Mouse (Mus musculus) 3T3-L1 (cell line): Measurements from ENCODE around the gene Sestd1.

Source experiments
- DNase-seq: peaks from one replicate; pipeline ENCODE4 v3.0.0-alpha.2; 2015; ENCODE audit warnings: low read depth, low spot score

Sestd1 gene

DNA sequence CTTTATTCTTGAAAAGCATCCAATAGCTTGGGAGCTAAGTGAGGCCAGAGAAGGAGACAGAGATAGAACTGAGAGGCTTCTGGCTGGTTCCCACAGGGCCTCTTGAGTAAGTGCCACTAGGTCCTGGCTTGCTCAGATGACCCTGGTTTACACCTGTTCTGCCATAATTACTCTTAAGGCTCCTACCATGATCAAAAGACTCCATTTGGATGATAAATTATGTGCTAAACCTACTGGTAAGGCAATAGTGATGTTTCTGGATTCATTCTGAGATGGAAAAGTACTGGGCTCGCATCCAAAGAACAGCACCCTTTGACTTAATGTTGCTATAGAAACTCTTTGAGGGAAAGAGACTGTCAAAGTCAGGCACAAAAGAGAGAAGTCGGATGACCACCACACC is 106.1 kb downstream of the Sestd1 start:
- no peak for DNase-seq

DNA sequence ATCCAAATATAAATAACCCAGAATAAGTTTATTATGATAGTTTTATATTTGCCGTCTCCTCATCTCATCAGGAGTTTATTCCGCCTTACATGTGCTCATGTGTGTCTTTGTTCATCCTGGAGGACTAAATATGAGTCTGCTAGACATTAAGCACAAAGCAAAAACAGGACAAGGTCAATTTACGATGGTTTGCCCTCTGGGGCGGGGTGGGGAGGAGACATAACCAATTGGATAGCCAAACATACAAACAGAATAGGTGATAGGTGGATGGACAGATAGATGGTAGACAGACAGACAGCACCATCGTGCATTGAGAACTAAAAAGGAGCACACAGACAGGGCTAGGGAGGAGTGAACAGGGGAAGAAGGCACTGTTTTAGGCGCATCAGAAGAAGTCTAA is 106.6 kb downstream of the Sestd1 start:
- DNase-seq, result no peak

DNA sequence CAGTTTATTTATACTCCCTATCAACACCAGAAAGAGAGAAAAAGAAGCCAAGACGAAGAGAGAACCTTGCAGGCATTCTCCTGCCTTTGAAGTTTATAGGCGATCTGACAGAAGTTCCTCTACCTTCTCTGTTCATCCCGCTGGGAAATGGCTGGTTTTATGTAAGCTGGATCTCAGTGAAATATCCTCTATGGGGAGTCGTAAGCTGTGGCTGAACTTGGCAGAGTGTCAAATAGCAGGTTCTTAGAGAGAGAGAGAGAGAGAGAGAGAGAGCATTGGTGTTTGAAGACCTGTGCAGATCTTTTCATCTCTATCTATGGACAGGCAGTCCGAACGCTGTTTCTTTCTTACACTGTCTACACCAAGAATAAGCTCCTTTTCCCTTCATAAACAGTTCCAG is 107.0 kb downstream of the Sestd1 start:
- DNase-seq, result no peak

GRCm38 (mm10) chr2:77172241-77172671 is 108.1 kb downstream of the Sestd1 start:
- DNase-seq, result no peak

- DNase-seq, result no peak
Observed at GRCm38 (mm10) chr2:77171444-77172240, 108.8 kb downstream of the Sestd1 start.

GRCm38 (mm10) chr2:77170633-77171105 is 109.7 kb downstream of the Sestd1 start, which contains the start of gene Ccdc141:
TSS of gene Ccdc141 (minus strand) at chr2:77170636.
- no peak for DNase-seq

DNA sequence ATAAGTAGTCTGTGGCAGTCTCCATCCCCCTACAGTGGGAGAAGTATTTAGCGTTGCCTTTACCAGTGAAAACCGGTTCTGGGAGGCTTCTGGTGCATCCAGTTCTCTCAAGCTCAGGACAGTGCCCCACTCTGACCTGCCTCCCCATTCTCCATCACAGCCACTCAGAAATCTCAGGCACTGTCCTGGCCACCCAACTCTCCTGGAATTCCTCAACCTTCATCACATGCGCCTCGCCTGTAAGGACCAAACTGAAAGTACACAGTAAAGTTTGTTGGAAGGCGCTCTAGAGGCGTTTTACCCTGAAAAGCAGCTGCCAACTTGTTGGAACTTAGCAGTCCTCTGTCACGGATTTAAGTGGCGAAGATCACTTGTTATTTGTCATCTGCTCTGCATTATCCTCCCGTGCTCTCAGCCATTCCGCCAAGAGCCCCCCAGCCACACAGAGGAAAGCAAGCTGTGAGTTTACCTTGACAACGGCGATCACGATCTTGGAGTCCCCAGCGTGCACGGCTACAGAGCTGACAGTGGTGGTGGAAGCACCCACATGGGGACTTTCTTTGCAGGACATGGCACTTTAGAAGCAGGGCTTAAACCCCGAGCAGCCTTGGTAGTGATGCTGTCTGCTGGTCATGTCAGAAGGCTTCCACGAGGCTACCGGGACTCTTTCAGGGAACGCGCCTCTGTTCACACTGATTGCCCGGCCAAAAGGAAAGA is 110.3 kb downstream of the Sestd1 start:
- DNase-seq, result peak; percentile 49

DNA sequence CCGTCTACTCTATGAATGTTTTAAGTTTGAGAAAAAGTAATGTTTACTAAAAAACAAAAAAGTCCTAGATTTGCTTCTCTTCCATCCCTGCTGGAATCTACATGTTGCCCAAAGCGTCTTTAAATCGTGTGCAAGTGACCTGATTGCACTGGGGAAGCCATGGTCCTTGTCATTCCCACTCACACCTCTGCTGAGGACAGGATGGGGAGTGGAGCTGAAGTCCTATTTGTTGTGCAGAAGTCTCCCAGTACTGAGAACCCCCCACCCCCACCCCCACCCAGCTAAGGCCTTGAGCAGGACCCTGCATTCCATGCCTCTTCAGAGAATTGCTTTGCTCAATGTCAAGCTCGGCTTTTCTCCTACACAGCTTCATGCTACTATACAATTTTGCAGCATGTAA is 111.2 kb downstream of the Sestd1 start:
- no peak for DNase-seq

DNA sequence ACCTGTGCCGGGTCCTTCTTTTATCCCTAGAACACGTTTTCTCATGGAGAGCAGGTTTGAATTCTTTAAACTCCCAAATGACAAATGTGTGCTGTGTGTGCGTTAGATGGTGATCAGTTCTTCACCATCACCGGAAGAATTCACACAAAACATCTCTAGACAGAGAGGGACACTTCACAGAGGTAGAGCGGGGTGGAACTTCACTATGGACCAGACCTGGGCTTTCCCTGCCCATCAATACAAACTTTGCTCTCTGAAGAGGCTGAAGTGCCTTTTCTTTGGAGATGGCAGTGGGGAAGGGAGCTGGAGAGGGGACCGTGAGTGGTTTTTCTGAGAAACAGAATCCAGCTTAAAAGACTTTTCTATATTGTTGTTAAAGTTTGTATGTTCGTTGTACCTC is 111.6 kb downstream of the Sestd1 start:
- DNase-seq, result no peak

DNA sequence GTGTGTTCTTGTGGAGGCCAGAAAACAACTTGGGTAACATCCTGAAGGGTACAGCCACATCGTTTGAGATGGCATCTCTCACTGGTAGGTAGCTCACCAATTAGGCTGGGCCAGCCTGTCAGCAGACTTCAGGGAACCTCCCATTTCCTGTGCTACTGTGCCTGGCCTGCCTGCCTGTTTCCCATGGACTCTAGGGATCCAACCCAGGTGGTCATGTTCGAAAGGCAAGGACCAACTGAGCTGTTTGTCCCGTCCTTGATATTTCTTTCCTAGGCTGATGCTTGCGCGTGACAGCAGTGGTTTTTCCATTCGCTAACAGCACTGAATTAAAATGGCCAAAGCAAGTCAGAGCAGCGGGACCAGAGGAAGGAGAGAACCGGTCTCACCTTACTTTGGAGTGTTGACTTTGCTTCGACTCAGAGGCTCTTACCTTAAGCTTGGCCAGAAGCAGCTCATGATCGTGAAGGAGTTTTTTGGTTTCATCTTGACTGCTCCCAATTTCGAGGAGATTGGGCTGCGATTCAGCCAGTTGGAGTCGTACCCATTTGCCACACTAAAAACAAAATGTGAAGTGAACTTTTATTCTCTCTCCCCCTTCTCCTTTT is 112.2 kb downstream of the Sestd1 start:
- no peak for DNase-seq

- peak; percentile 67 for DNase-seq
Observed at GRCm38 (mm10) chr2:77166366-77166765, 114.0 kb downstream of the Sestd1 start.

DNA sequence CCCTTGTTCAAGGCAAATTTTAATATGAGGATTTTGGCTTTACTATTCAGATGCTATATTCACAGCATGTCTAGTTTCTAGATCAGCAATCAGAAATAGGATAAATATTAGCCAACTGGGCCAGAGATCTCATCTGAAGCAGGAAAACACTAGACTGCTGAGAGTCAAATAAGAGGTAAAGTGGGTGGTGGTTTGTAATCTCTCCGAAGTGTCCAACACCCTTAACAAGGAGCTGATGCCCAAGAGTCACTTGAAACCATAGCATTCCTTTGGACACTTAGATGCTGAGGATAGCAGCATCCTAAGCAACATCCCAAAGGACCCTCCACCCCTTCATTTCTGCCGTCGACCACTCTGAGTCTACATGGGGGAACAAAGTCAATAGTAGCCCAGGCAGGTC is 115.7 kb downstream of the Sestd1 start:
- no peak for DNase-seq

DNA sequence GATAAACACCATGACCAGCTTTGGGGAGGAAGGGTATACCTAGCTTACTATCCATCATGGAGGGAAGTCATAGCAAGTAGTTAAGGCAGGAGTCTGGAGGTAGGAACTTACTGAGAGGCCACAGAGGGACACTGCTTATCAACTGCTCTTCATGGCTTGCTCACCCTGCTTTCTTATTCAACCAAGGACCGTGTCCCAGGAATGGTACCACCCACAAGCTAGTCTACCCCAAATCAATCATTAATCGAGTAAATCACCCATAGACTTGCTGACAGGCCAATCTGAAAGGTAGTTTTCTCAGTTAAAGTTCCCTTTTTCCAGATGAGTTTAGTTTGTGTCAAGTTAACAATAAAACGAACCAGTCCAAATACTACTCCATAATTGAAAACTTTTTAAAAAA is 117.0 kb downstream of the Sestd1 start:
- DNase-seq, result no peak

- no peak for DNase-seq
Observed at GRCm38 (mm10) chr2:77162135-77162534, 118.3 kb downstream of the Sestd1 start.

- DNase-seq, result no peak
Observed at GRCm38 (mm10) chr2:77157546-77157945, 122.8 kb downstream of the Sestd1 start.

GRCm38 (mm10) chr2:77154080-77154479 is 126.3 kb downstream of the Sestd1 start:
- DNase-seq, result no peak

GRCm38 (mm10) chr2:77151255-77151654 is 129.1 kb downstream of the Sestd1 start:
- no peak for DNase-seq

DNA sequence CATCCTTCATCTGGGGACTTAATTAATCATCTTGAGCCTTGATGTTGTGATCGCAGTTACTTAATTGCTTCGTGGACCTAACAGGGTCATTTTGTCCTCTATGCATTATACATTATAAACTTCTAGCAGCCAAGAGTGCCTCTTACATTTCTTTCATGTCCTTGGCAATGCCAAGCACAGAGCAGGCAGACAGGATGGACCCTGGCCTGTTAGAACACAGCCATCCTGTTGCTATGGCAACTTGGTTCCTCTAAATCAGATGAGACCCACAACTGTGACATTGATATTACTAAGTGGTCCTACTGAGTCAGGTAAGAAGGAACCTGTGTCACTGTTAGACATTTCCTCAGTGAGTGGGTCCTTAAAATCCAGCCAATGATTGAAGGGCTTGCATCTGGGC is 130.8 kb downstream of the Sestd1 start:
- DNase-seq, result no peak

DNA sequence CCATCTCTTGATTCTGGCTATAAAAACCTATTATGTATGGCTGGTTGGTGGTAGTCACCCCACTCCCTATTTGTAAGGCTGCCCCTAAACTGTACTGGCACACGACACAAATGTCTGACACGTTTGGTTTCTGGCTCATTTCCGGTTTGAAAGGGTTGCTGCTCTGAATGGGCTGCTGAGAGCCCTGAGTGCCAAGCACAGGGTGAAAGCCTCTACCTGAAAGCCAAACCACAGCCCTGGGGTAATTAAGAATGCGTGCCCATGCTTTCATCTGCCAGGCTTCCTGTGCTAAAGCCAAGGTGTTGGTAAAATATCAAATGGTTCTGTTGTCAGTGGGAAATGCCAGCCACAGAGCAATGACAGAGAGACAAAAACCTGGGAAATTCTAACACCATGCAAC is 132.2 kb downstream of the Sestd1 start:
- no peak for DNase-seq

DNA sequence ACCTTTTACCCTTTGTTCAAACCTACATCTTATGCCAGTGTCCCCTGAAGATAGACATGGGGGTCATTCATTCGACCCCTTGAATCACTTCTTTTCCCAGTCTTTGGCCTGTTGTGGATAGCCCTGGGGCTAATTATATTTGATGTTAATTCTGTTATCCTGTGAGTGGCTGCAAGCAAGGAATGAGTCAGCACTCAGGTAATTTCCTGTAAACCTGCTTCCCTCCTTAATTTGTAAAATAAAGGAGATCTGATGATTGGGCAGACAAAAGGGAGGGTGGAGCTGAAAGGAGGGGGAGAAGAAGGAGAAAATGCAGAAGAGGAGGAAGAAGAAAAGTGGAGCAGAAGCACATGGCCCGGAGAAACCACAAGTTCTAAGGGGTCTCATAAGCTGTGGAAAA is 133.4 kb downstream of the Sestd1 start:
- DNase-seq, result no peak

- DNase-seq, result no peak
Observed at GRCm38 (mm10) chr2:77146291-77146690, 134.1 kb downstream of the Sestd1 start.

- no peak for DNase-seq
Observed at GRCm38 (mm10) chr2:77143536-77143935, 136.9 kb downstream of the Sestd1 start.
